Mouse (Mus musculus): Measurements from ENCODE around the gene Bdnf. TPM values are rescaled to one million over a fixed set of nuclear protein-coding genes. Genes with fewer than 3 reads are reported as not detected.

The Bdnf gene
- total and polyA plus RNA-seq, 2 experiments from 2014 or later, result 7.8 to 10.7 TPM

DNA sequence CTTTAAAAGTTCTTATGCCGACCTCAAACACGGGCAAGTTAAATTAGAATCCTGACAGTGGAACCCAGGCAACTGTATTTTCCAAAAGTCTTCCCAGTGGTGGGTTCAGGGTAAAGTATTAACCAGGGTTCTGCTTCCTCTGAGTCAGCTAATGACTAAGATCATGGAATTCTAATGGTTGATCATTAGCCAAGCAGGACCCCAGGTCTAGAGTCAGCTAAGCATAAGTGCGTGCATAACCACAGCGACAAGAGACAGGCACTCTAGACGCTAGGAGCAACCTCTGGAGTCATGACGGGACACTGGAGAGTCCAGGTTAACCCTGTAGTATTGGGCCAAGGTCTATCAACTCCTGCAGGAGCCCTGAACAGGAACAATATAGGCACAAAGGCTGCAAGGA lies 60.2 kb downstream of the Bdnf start:
- no peak overlapping the region for H3K4me3 ChIP-seq (ENCODE audit: low read depth, low read length)
- TF ChIP-seq CTCF (IDR thresholded peaks at IDR 0.05), result no peak
- no peaks in the 10 kb centered on the region for H3K9me3 ChIP-seq (ENCODE audit: low read length)
- no peak for DNase-seq (ENCODE audit: low spot score)
- H3K4me1 ChIP-seq (ENCODE audit: insufficient read depth, low read length), result no peaks in the 10 kb centered on the region
- H3K36me3 ChIP-seq (ENCODE audit: insufficient read depth, low read length), result no peaks in the 10 kb centered on the region
- H3K9ac ChIP-seq (replicated peaks; ENCODE audit: low read length, poor library complexity, severe bottlenecking), result no peak overlapping the region
- no peak overlapping the region for H3K4me2 ChIP-seq (ENCODE audit: low read depth, low read length, poor library complexity, severe bottlenecking)
- ATAC-seq (ENCODE audit: low FRiP score), result no peak
- WGBS, result 87% methylated on average over 6 of the region's 6 CpGs
- no peak overlapping the region for H3K27ac ChIP-seq (ENCODE audit: low read depth, low read length)
- H3K27me3 ChIP-seq (ENCODE audit: insufficient read depth, low read length), result no peaks in the 10 kb centered on the region

DNA sequence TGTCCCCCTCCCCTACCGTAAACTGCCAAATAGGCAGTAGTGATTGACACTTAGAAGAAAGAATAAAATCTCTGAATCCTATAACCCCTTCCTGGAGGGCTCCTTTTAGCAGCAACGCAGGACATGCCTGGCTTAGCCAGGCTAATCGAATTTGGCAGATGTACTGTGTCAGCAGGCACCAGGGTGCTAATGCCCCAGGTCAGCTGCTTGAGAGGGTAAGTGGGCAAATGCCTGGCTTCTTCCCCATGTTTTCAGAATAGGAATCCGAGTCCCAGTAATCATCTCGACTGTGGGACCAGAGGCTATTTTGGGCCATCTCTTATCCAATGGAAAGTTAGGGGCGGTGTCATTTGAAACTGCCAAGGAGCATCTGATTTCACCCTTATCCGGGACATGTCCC lies 60.8 kb downstream of the Bdnf start:
- H3K27me3 ChIP-seq (ENCODE audit: insufficient read depth, low read length), result no peaks in the 10 kb centered on the region
- H3K9me3 ChIP-seq (ENCODE audit: low read length), result no peaks in the 10 kb centered on the region
- 43% methylated on average over 7 of the region's 7 CpGs for WGBS
- no peak for TF ChIP-seq CTCF (IDR thresholded peaks at IDR 0.05)
- no peak overlapping the region for H3K9ac ChIP-seq (replicated peaks; ENCODE audit: low read length, poor library complexity, severe bottlenecking)
- no peak overlapping the region for H3K27ac ChIP-seq (ENCODE audit: low read depth, low read length)
- no peak overlapping the region for H3K4me2 ChIP-seq (ENCODE audit: low read depth, low read length, poor library complexity, severe bottlenecking)
- no peaks in the 10 kb centered on the region for H3K4me1 ChIP-seq (ENCODE audit: insufficient read depth, low read length)
- H3K36me3 ChIP-seq (ENCODE audit: insufficient read depth, low read length), result no peaks in the 10 kb centered on the region
- ATAC-seq (ENCODE audit: low FRiP score), result no peak
- DNase-seq (ENCODE audit: low spot score), result peak; percentile 6
- no peak overlapping the region for H3K4me3 ChIP-seq (ENCODE audit: low read depth, low read length)

DNA sequence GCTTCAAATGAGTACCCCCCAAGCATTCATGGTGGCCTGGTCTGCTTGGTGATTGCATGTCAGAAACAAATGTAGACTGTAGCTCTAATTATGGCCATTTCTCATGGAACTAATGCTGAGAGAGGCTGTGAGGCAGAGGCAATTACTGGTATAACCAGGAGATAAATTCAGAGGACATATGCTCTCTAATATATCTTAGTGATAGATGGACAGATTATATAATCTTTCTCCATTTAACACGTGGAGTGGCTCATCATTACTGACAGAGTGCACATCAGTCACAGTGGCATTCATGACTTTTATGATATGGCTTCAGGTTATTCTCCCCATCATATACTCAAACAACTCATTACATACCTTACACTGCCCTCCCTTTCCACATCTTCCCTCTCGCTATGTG lies 61.8 kb downstream of the Bdnf start:
- Histone ChIP-seq H3K36me3 (ENCODE audit: insufficient read depth, low read length) (no peaks in the 10 kb centered on the region), H3K27me3 (ENCODE audit: insufficient read depth, low read length) (no peaks in the 10 kb centered on the region), H3K27ac (ENCODE audit: low read depth, low read length) (no peak overlapping the region), H3K4me1 (ENCODE audit: insufficient read depth, low read length) (no peaks in the 10 kb centered on the region), H3K4me3 (ENCODE audit: low read depth, low read length) (no peak overlapping the region), H3K4me2 (ENCODE audit: low read depth, low read length, poor library complexity, severe bottlenecking) (no peak overlapping the region), H3K9me3 (ENCODE audit: low read length) (no peaks in the 10 kb centered on the region), H3K9ac (replicated peaks; ENCODE audit: low read length, poor library complexity, severe bottlenecking) (no peak overlapping the region)
- no peak for ATAC-seq (ENCODE audit: low FRiP score)
- 71% methylated on average over 2 of the region's 2 CpGs for WGBS
- peak; percentile 0 for DNase-seq (ENCODE audit: low spot score)
- TF ChIP-seq CTCF (IDR thresholded peaks at IDR 0.05), result no peak

DNA sequence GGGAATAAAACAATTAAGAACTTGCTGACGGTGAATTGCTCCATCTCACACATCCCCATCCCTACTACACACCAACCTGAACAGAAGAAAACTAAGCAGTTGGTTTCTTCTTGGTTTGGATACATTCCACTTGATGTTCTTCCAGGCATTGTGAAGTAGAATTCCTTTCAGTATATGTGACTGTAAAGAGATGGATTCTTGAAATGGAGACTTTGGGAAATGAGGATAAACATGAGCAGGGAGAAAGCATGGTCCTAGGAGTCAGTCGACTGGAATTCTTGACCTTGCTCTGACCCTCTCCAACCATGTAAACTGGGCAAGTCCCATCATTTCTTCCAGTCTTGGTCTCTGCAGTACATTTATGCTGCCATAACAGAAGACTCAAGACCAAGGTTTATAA lies 63.8 kb downstream of the Bdnf start:
- H3K27me3 ChIP-seq (ENCODE audit: insufficient read depth, low read length), result no peaks in the 10 kb centered on the region
- no peak for ATAC-seq (ENCODE audit: low FRiP score)

DNA sequence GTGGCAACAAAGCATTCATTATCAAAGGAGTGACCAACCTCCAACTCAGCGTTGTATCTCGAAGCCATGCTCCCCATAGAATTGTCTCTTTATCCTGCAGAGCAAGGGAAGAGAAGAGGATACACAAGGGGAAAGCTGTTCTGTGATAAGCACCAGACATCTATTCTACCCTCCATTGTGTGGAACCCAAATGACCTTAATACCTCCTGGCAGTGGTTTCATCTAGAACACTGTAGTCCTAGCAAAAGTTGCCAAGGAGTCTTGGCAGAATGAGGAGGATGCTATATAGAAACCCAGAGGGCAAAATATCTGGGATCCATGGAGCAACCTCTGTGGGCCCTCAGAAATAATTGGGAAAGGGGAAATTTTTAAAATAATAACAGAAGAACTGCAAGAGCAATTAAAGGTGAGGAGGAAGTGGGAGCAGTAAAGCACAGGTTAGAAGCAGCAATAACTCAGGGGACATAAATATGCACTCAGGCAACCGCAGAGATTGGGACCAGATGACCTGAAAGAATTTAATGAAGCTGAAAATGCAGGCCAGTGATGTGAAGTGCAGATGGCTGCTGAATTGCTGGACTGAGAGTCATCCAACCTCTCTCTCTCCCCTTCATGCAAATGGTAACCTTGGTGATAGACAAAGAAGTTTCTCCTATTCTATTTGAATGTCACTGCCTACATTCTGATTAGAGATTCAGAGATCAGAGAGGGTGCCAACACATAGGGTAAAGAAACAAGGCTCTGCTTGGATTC lies 68.9 kb downstream of the Bdnf start:
- no peak for TF ChIP-seq CTCF (IDR thresholded peaks at IDR 0.05)
- no peak overlapping the region for H3K4me3 ChIP-seq (ENCODE audit: low read depth, low read length)
- no peaks in the 10 kb centered on the region for H3K4me1 ChIP-seq (ENCODE audit: insufficient read depth, low read length)
- 42% methylated on average over 3 of the region's 3 CpGs for WGBS
- H3K27me3 ChIP-seq (ENCODE audit: insufficient read depth, low read length), result no peaks in the 10 kb centered on the region
- H3K36me3 ChIP-seq (ENCODE audit: insufficient read depth, low read length), result no peaks in the 10 kb centered on the region
- ATAC-seq (ENCODE audit: low FRiP score) (no peak), DNase-seq (ENCODE audit: low spot score) (peak; percentile 45)
- H3K27ac ChIP-seq (ENCODE audit: low read depth, low read length), result no peak overlapping the region
- H3K9me3 ChIP-seq (ENCODE audit: low read length), result no peaks in the 10 kb centered on the region
- no peak overlapping the region for H3K9ac ChIP-seq (replicated peaks; ENCODE audit: low read length, poor library complexity, severe bottlenecking)
- H3K4me2 ChIP-seq (ENCODE audit: low read depth, low read length, poor library complexity, severe bottlenecking), result no peak overlapping the region

More for the DNA sequence above, 63.8 kb downstream of the Bdnf start:
- no peak for DNase-seq (ENCODE audit: low spot score)
- H3K4me3 ChIP-seq (ENCODE audit: low read depth, low read length), result no peak overlapping the region
- no peaks in the 10 kb centered on the region for H3K36me3 ChIP-seq (ENCODE audit: insufficient read depth, low read length)
- no peak overlapping the region for H3K4me2 ChIP-seq (ENCODE audit: low read depth, low read length, poor library complexity, severe bottlenecking)
- no peak overlapping the region for H3K9ac ChIP-seq (replicated peaks; ENCODE audit: low read length, poor library complexity, severe bottlenecking)
- H3K27ac ChIP-seq (ENCODE audit: low read depth, low read length), result no peak overlapping the region
- no peaks in the 10 kb centered on the region for H3K4me1 ChIP-seq (ENCODE audit: insufficient read depth, low read length)
- H3K9me3 ChIP-seq (ENCODE audit: low read length), result no peaks in the 10 kb centered on the region
- no peak for TF ChIP-seq CTCF (IDR thresholded peaks at IDR 0.05)
- WGBS, result 92% methylated on average over 2 of the region's 2 CpGs

DNA sequence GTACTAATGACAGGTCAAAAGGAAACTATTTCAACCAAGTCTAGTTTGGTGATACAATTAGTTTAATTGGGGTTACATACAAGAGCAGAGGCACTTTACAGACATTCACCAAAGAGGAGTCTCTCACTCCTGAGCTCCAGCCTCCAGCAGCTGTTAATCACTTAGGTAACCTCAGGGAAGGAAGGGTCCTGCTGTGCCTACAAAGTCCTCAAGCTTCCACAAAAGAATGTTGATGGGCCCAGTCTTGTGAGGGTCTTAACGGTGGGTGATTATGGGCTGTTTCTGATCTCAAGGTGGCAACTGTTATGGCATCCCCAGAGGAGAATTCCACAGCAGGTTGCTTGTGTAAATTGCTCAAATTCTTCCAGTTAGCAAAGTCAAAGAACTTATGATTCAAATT lies 71.7 kb downstream of the Bdnf start:
- Histone ChIP-seq H3K27me3 (ENCODE audit: insufficient read depth, low read length) (no peaks in the 10 kb centered on the region), H3K9me3 (ENCODE audit: low read length) (no peaks in the 10 kb centered on the region), H3K4me3 (ENCODE audit: low read depth, low read length) (no peak overlapping the region), H3K36me3 (ENCODE audit: insufficient read depth, low read length) (no peaks in the 10 kb centered on the region), H3K9ac (replicated peaks; ENCODE audit: low read length, poor library complexity, severe bottlenecking) (no peak overlapping the region), H3K4me2 (ENCODE audit: low read depth, low read length, poor library complexity, severe bottlenecking) (no peak overlapping the region), H3K27ac (ENCODE audit: low read depth, low read length) (no peak overlapping the region), H3K4me1 (ENCODE audit: insufficient read depth, low read length) (no peaks in the 10 kb centered on the region)
- no peak for DNase-seq (ENCODE audit: low spot score)
- no peak for ATAC-seq (ENCODE audit: low FRiP score)
- TF ChIP-seq CTCF (IDR thresholded peaks at IDR 0.05), result no peak
- 19% methylated on average over 1 of the region's 1 CpGs for WGBS

All from midbrain, postnatal 0 days (tissue).